Mouse (Mus musculus) heart, postnatal 0 days (tissue): ENCODE results near the gene Cmah.

ENCODE experiments used
- CTCF ChIP-seq: IDR thresholded peaks from 2 replicates; pipeline ENCODE4 v1.5.1; 2016; ENCODE audit warnings: antibody characterized with exemption, control low read depth, low read depth
- EP300 ChIP-seq: IDR thresholded peaks from 2 replicates; pipeline ENCODE4 v1.6.1; 2016; ENCODE audit warnings: antibody characterized with exemption, low read depth

DNA sequence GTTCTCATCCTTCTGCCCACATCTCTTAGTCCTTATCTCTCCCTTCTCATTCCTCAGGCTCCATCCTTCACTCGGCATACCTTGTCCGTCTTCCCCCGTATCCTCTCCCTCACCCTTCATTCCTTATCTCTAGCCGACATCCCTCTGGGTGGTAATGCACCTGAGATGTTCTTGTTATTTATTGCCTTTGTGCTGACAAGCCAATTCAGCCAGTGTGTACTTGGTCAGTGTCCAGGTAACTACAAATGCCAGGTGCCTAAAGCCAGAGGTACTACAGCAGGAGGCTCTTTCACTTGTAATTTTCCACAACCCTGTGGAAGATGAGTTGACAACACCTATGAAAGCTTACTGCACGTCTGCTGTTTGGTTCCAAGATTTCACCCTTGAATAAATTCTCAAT, 64.7 kb downstream of the Cmah start:
- no peak for TF ChIP-seq CTCF
- TF ChIP-seq EP300 = no peak
